37 mouse cellular contexts compared by ENCODE assay signal in genomic region chr13:111580054-111580453, GRCm38 (mm10). TPM values are rescaled to one million over a fixed set of nuclear protein-coding genes. Genes with fewer than 3 reads are reported as not detected.
A peak's percentile ranks its signal among the peaks of the same experiment; 100 is the strongest.
DNase-seq lines count a peak whose midpoint lies in the region; ATAC-seq and TF ChIP-seq lines count a peak whose summit lies in the region.
"Had no signal": no experiment of that assay in that cellular context is flagged by ENCODE, and none has a peak within 500 bp of the region (broad histone marks: within the 10 kb centered on the region; RNA-seq: fewer than 3 reads in every experiment).

No protein-coding gene starts in this region.

- H3K27me3 ChIP-seq in E14TG2a.4 (ENCODE audit: insufficient read depth, low read length): no peaks in the 10 kb centered on the region
- no peaks in the 10 kb centered on the region for H3K27me3 ChIP-seq in intestine, embryonic 15.5 days (replicated peaks)
- H3K27me3 ChIP-seq: CH12.LX; embryonic facial prominence, embryonic 12.5 days; embryonic facial prominence, embryonic 15.5 days; forebrain, embryonic 13.5 days; heart, embryonic 13.5 days had no signal

- TF ChIP-seq CTCF in E14TG2a.4 (conservative IDR thresholded peaks at IDR 0.05; ENCODE audit: low read length): no peak

- no peak overlapping the region for H3K9ac ChIP-seq in intestine, embryonic 15.5 days
- H3K9ac ChIP-seq: embryonic facial prominence, embryonic 12.5 days; embryonic facial prominence, embryonic 15.5 days; forebrain, embryonic 13.5 days; heart, embryonic 13.5 days; hindbrain, embryonic 14.5 days had no signal

- no peaks in the 10 kb centered on the region for H3K9me3 ChIP-seq in E14TG2a.4 (ENCODE audit: low read length)
- H3K9me3 ChIP-seq in intestine, embryonic 15.5 days: no peaks in the 10 kb centered on the region
- H3K9me3 ChIP-seq: embryonic facial prominence, embryonic 15.5 days; forebrain, embryonic 10.5 days; heart, embryonic 10.5 days had no signal

- H3K4me2 ChIP-seq in intestine, embryonic 15.5 days (replicated peaks): no peak overlapping the region
- H3K4me2 ChIP-seq: embryonic facial prominence, embryonic 12.5 days; embryonic facial prominence, embryonic 15.5 days; forebrain, embryonic 13.5 days; heart, embryonic 13.5 days; hindbrain, embryonic 14.5 days had no signal

- no peaks in the 10 kb centered on the region for H3K36me3 ChIP-seq in E14TG2a.4 (ENCODE audit: insufficient read depth, low read length)
- no peaks in the 10 kb centered on the region for H3K36me3 ChIP-seq in intestine, embryonic 15.5 days
- H3K36me3 ChIP-seq: embryonic facial prominence, embryonic 12.5 days; embryonic facial prominence, embryonic 15.5 days; forebrain, embryonic 10.5 days; heart, embryonic 10.5 days; heart, embryonic 13.5 days had no signal

- peak; percentile 74 for DNase-seq in ES-CJ7 (ENCODE audit: low read depth, low spot score)
- DNase-seq in WW6 (ENCODE audit: low read depth, low spot score): peak; percentile 46
- no peak for DNase-seq in right cerebral cortex, postnatal 10 days (ENCODE audit: low spot score in 2 of 2)
- no peak for DNase-seq in adrenal gland, adult 2 months
- DNase-seq: adrenal gland, adult 8-10 months; adrenal gland, postnatal 36 days; B cell, adult 2 months; cerebellum, adult 2 months; cerebellum, adult 9-11 months; cerebellum, postnatal 25 days; gastrocnemius, postnatal 10 days; gastrocnemius, postnatal 36 days; heart, adult 2 months; heart, postnatal 14 days; heart, postnatal 4 days had no signal

- H3K27ac ChIP-seq in intestine, embryonic 15.5 days: no peak overlapping the region
- H3K27ac ChIP-seq: embryonic facial prominence, embryonic 12.5 days; embryonic facial prominence, embryonic 15.5 days; forebrain, embryonic 10.5 days; forebrain, embryonic 13.5 days; heart, adult 2 months; heart, embryonic 10.5 days; heart, embryonic 13.5 days; hindbrain, embryonic 14.5 days; hindbrain, postnatal 0 days had no signal

- peaks cover 20% of the 10 kb centered on the region for H3K4me1 ChIP-seq in E14TG2a.4 (replicated peaks; ENCODE audit: low read depth, low read length)
- no peaks in the 10 kb centered on the region for H3K4me1 ChIP-seq in intestine, embryonic 15.5 days (replicated peaks)
- H3K4me1 ChIP-seq: embryonic facial prominence, embryonic 12.5 days; embryonic facial prominence, embryonic 15.5 days; forebrain, embryonic 13.5 days; heart, embryonic 10.5 days; heart, embryonic 13.5 days had no signal

- WGBS in intestine, embryonic 15.5 days: 90% methylated on average over 10 of the region's 10 CpGs

- ATAC-seq in erythroid progenitor cell, adult 5-6 weeks (replicated peaks; ENCODE audit: low FRiP score, poor library complexity, severe bottlenecking): peak; percentile 68
- ATAC-seq in intestine, embryonic 15.5 days: no peak
- ATAC-seq: forebrain, embryonic 13.5 days; forebrain, embryonic 16.5 days; hindbrain, postnatal 0 days; inflammation-experienced regulatory T-cells, adult 6 months; intestine, postnatal 0 days had no signal

- peak overlapping the region; percentile 71 for H3K4me3 ChIP-seq in E14TG2a.4 (replicated peaks; ENCODE audit: low read length)
- no peak overlapping the region for H3K4me3 ChIP-seq in intestine, embryonic 15.5 days (replicated peaks)
- H3K4me3 ChIP-seq: embryonic facial prominence, embryonic 12.5 days; embryonic facial prominence, embryonic 15.5 days; erythroblast, embryonic 14.5 days; forebrain, embryonic 10.5 days; forebrain, embryonic 13.5 days; heart, adult 2 months; heart, embryonic 10.5 days; heart, embryonic 13.5 days had no signal

RNA-seq across cellular contexts. Expression of gene Gm10198, which starts 12.5 kb away (rescaled TPM):
- total RNA-seq in erythroid progenitor cell, adult 5-6 weeks (2015; ENCODE audit: low replicate concordance): not detected in 2 replicates
- total RNA-seq in erythroid progenitor cell, adult 5-6 weeks (2017; ENCODE audit: low replicate concordance): not detected in 2 replicates
- not detected for total RNA-seq in adrenal gland, adult 2 months (2021)
- not detected in 2 replicates for polyA plus RNA-seq in adrenal gland, adult 2 months (2012; rRNA removed)
- not detected in 2 replicates for polyA plus RNA-seq in intestine, embryonic 15.5 days (2015; fragmentation: Nextera tagmentation; extraction: Ambion mirVana)
- total RNA-seq: adrenal gland, adult 8-10 months; adrenal gland, postnatal 36 days; CH12.LX; common myeloid progenitor, adult 5-6 weeks; gastrocnemius, adult 18-20 months; gastrocnemius, postnatal 10 days; gastrocnemius, postnatal 36 days; granulocyte monocyte progenitor cell, adult 5-6 weeks; heart, adult 2 months; heart, postnatal 14 days; heart, postnatal 4 days; hindbrain, postnatal 0 days; MEL had no signal
- polyA plus RNA-seq: cerebellum, adult 2 months; embryonic facial prominence, embryonic 12.5 days; embryonic facial prominence, embryonic 15.5 days; erythroblast, embryonic 14.5 days; forebrain, embryonic 10.5 days; forebrain, embryonic 13.5 days; forebrain, embryonic 16.5 days; heart, adult 2 months; heart, embryonic 10.5 days; heart, embryonic 13.5 days; heart, embryonic 16.5 days; hindbrain, embryonic 11.5 days; hindbrain, embryonic 14.5 days; hindbrain, postnatal 0 days; inflammation-experienced regulatory T-cells, adult 6 months; intestine, postnatal 0 days had no signal

RNA-seq across cellular contexts. Expression of gene Gm49496, which starts 30.3 kb away (rescaled TPM):
- not detected in 2 replicates for total RNA-seq in erythroid progenitor cell, adult 5-6 weeks (2015; ENCODE audit: low replicate concordance)
- total RNA-seq in erythroid progenitor cell, adult 5-6 weeks (2017; ENCODE audit: low replicate concordance): 2.5 TPM in 1 of 2 replicates, not detected in the other
- total RNA-seq in adrenal gland, adult 2 months (2021): not detected
- polyA plus RNA-seq in adrenal gland, adult 2 months (2012; rRNA removed): not detected in 2 replicates
- polyA plus RNA-seq in intestine, embryonic 15.5 days (2015; fragmentation: Nextera tagmentation; extraction: Ambion mirVana): not detected in 2 replicates
- total RNA-seq: adrenal gland, adult 8-10 months; adrenal gland, postnatal 36 days; CH12.LX; common myeloid progenitor, adult 5-6 weeks; gastrocnemius, adult 18-20 months; gastrocnemius, postnatal 10 days; gastrocnemius, postnatal 36 days; granulocyte monocyte progenitor cell, adult 5-6 weeks; heart, adult 2 months; heart, postnatal 14 days; heart, postnatal 4 days; hindbrain, postnatal 0 days; MEL had no signal
- polyA plus RNA-seq: cerebellum, adult 2 months; embryonic facial prominence, embryonic 12.5 days; embryonic facial prominence, embryonic 15.5 days; erythroblast, embryonic 14.5 days; forebrain, embryonic 10.5 days; forebrain, embryonic 13.5 days; forebrain, embryonic 16.5 days; heart, adult 2 months; heart, embryonic 10.5 days; heart, embryonic 13.5 days; heart, embryonic 16.5 days; hindbrain, embryonic 11.5 days; hindbrain, embryonic 14.5 days; hindbrain, postnatal 0 days; inflammation-experienced regulatory T-cells, adult 6 months; intestine, postnatal 0 days had no signal

Comparison
In these comparisons a context has a peak if more than half of its experiments do, and no peak if none do; other contexts are left out.
1. DNase-seq: peak in ES-CJ7 (single experiment) and WW6 (single experiment); none in right cerebral cortex, postnatal 10 days (0 of 2) and adrenal gland, adult 2 months (single experiment).